In genomic region chr7:114672697-114673096, GRCm38 (mm10) we compare ENCODE assay signal across 8 mouse cellular contexts. TPM values are rescaled to one million over a fixed set of nuclear protein-coding genes. Genes with fewer than 3 reads are reported as not detected.
DNase-seq lines count a peak whose midpoint lies in the region; ATAC-seq lines count a peak whose summit lies in the region.
"Had no signal": no experiment of that assay in that cellular context is flagged by ENCODE, and none has a peak within 500 bp of the region (broad histone marks: within the 10 kb centered on the region; RNA-seq: fewer than 3 reads in every experiment).

No protein-coding gene starts in this region.

- no peaks in the 10 kb centered on the region for H3K9me3 ChIP-seq in hindbrain, embryonic 11.5 days (ENCODE audit: control insufficient read depth, low read length)
- no peaks in the 10 kb centered on the region for H3K9me3 ChIP-seq in hindbrain, embryonic 10.5 days
- H3K9me3 ChIP-seq in midbrain, embryonic 14.5 days (ENCODE audit: control insufficient read depth, low read length) = no peaks in the 10 kb centered on the region
- no peaks in the 10 kb centered on the region for H3K9me3 ChIP-seq in midbrain, embryonic 13.5 days
- H3K9me3 ChIP-seq: neural tube, embryonic 13.5 days had no signal

- no peak overlapping the region for H3K4me3 ChIP-seq in hindbrain, embryonic 11.5 days (ENCODE audit: low read depth, low read length)
- H3K4me3 ChIP-seq in hindbrain, embryonic 10.5 days = no peak overlapping the region
- H3K4me3 ChIP-seq in midbrain, embryonic 14.5 days (replicated peaks; ENCODE audit: low read depth, low read length) = no peak overlapping the region
- no peak overlapping the region for H3K4me3 ChIP-seq in midbrain, embryonic 13.5 days (replicated peaks)
- H3K4me3 ChIP-seq: neural tube, embryonic 13.5 days had no signal

- no peak for ATAC-seq in hindbrain, embryonic 11.5 days (ENCODE audit: low FRiP score)
- no peak for ATAC-seq in midbrain, embryonic 14.5 days (ENCODE audit: low FRiP score, low TSS enrichment)
- ATAC-seq in midbrain, embryonic 13.5 days = no peak

- H3K27me3 ChIP-seq in hindbrain, embryonic 11.5 days (ENCODE audit: control insufficient read depth, insufficient read depth, low read length) = no peaks in the 10 kb centered on the region
- H3K27me3 ChIP-seq in hindbrain, embryonic 10.5 days (ENCODE audit: insufficient read depth, poor library complexity, severe bottlenecking) = no peaks in the 10 kb centered on the region
- no peaks in the 10 kb centered on the region for H3K27me3 ChIP-seq in midbrain, embryonic 14.5 days (ENCODE audit: control insufficient read depth, insufficient read depth, low read length)
- no peaks in the 10 kb centered on the region for H3K27me3 ChIP-seq in midbrain, embryonic 13.5 days
- H3K27me3 ChIP-seq: neural tube, embryonic 13.5 days had no signal

- no peak overlapping the region for H3K4me2 ChIP-seq in hindbrain, embryonic 11.5 days (replicated peaks; ENCODE audit: low read depth, low read length)
- no peak overlapping the region for H3K4me2 ChIP-seq in midbrain, embryonic 14.5 days (ENCODE audit: low read length)
- no peak overlapping the region for H3K4me2 ChIP-seq in midbrain, embryonic 13.5 days (replicated peaks)
- H3K4me2 ChIP-seq: neural tube, embryonic 13.5 days had no signal

- 34% methylated on average over 2 of the region's 2 CpGs for WGBS in hindbrain, embryonic 11.5 days
- WGBS in hindbrain, embryonic 10.5 days = 32% methylated on average over 2 of the region's 2 CpGs
- WGBS in midbrain, embryonic 14.5 days = 35% methylated on average over 2 of the region's 2 CpGs
- 38% methylated on average over 2 of the region's 2 CpGs for WGBS in midbrain, embryonic 13.5 days

- H3K4me1 ChIP-seq in hindbrain, embryonic 11.5 days (replicated peaks; ENCODE audit: control insufficient read depth, insufficient read depth, low read length) = no peaks in the 10 kb centered on the region
- H3K4me1 ChIP-seq in hindbrain, embryonic 10.5 days (replicated peaks) = peaks cover 7% of the 10 kb centered on the region
- H3K4me1 ChIP-seq in midbrain, embryonic 14.5 days (ENCODE audit: control insufficient read depth, insufficient read depth, low read length) = no peaks in the 10 kb centered on the region
- H3K4me1 ChIP-seq in midbrain, embryonic 13.5 days (replicated peaks) = peaks cover 3% of the 10 kb centered on the region

- no peaks in the 10 kb centered on the region for H3K36me3 ChIP-seq in hindbrain, embryonic 11.5 days (ENCODE audit: control insufficient read depth, insufficient read depth, low read length)
- no peaks in the 10 kb centered on the region for H3K36me3 ChIP-seq in hindbrain, embryonic 10.5 days
- no peaks in the 10 kb centered on the region for H3K36me3 ChIP-seq in midbrain, embryonic 14.5 days (ENCODE audit: control insufficient read depth, insufficient read depth, low read length)
- no peaks in the 10 kb centered on the region for H3K36me3 ChIP-seq in midbrain, embryonic 13.5 days
- H3K36me3 ChIP-seq: neural tube, embryonic 13.5 days had no signal

- H3K9ac ChIP-seq in hindbrain, embryonic 11.5 days (ENCODE audit: low read depth, low read length) = no peak overlapping the region
- no peak overlapping the region for H3K9ac ChIP-seq in midbrain, embryonic 14.5 days (replicated peaks; ENCODE audit: low read length)
- H3K9ac ChIP-seq in midbrain, embryonic 13.5 days (replicated peaks) = no peak overlapping the region
- H3K9ac ChIP-seq: neural tube, embryonic 13.5 days had no signal

- H3K27ac ChIP-seq in hindbrain, embryonic 11.5 days (ENCODE audit: low read depth, low read length) = no peak overlapping the region
- no peak overlapping the region for H3K27ac ChIP-seq in hindbrain, embryonic 10.5 days
- no peak overlapping the region for H3K27ac ChIP-seq in midbrain, embryonic 14.5 days (replicated peaks; ENCODE audit: low read depth, low read length)
- no peak overlapping the region for H3K27ac ChIP-seq in midbrain, embryonic 13.5 days
- H3K27ac ChIP-seq: neural tube, embryonic 13.5 days had no signal

- peak; percentile 25 for DNase-seq in hindbrain, embryonic 11.5 days (ENCODE audit: low spot score)
- no peak for DNase-seq in hindbrain, embryonic 10.5 days (ENCODE audit: low spot score)
- peak; percentile 70 for DNase-seq in midbrain, embryonic 14.5 days
- peak; percentile 57 for DNase-seq in adipocyte (ENCODE audit: low spot score)
- DNase-seq in retina, postnatal 1 day = peak; percentile 57
- DNase-seq in frontal cortex, postnatal 14 days (ENCODE audit: low spot score in 2 of 2) = no peak

RNA-seq across cellular contexts. Expression of gene Calca, which starts 36.5 kb away (rescaled TPM):
- 9.7 and 10.8 TPM in 2 replicates for polyA plus RNA-seq in hindbrain, embryonic 11.5 days (2014; fragmentation: Nextera tagmentation; extraction: Ambion mirVana)
- polyA plus RNA-seq in hindbrain, embryonic 10.5 days (2016; fragmentation: Nextera tagmentation; extraction: Ambion mirVana) = 5.7 and 12.9 TPM in 2 replicates
- polyA plus RNA-seq in midbrain, embryonic 14.5 days (2014; fragmentation: Nextera tagmentation; extraction: Ambion mirVana) = 5.9 and 7.3 TPM in 2 replicates
- polyA plus RNA-seq in midbrain, embryonic 13.5 days (2015; fragmentation: Nextera tagmentation; extraction: Ambion mirVana) = 7.0 and 7.7 TPM in 2 replicates

RNA-seq across cellular contexts. Expression of gene Calcb, which starts 45.7 kb away (rescaled TPM):
- not detected in 2 replicates for polyA plus RNA-seq in hindbrain, embryonic 11.5 days (2014; fragmentation: Nextera tagmentation; extraction: Ambion mirVana)
- polyA plus RNA-seq in hindbrain, embryonic 10.5 days (2016; fragmentation: Nextera tagmentation; extraction: Ambion mirVana) = not detected in 2 replicates
- polyA plus RNA-seq in midbrain, embryonic 14.5 days (2014; fragmentation: Nextera tagmentation; extraction: Ambion mirVana) = not detected in 2 replicates
- 0.16 TPM in 1 of 2 replicates, not detected in the other for polyA plus RNA-seq in midbrain, embryonic 13.5 days (2015; fragmentation: Nextera tagmentation; extraction: Ambion mirVana)

Comparison
In these comparisons a context has a peak if more than half of its experiments do, and no peak if none do; other contexts are left out.
1. DNase-seq: peak in hindbrain, embryonic 11.5 days (single experiment), midbrain, embryonic 14.5 days (single experiment), adipocyte (single experiment) and retina, postnatal 1 day (single experiment); none in hindbrain, embryonic 10.5 days (single experiment) and frontal cortex, postnatal 14 days (0 of 2).